Mouse (Mus musculus): ENCODE measurements around the gene Thumpd2.

- TF ChIP-seq CTCF (IDR thresholded peaks at IDR 0.05; ENCODE audit: low read depth) (no peak), EP300 (optimal IDR thresholded peaks at IDR 0.05) (no peak)
Measured at GRCm38 (mm10) chr17:81032957-81033356, 31.9 kb downstream of the Thumpd2 start.
